Mouse (Mus musculus): ENCODE data around the gene Igsf9b. TPM values are rescaled to one million over a fixed set of nuclear protein-coding genes. Genes with fewer than 3 reads are reported as not detected.

Igsf9b gene
- polyA plus RNA-seq, 1 experiment from 2014 or later, result 26.8 TPM

GRCm38 (mm10) chr9:27396500-27396899 lies 97.5 kb downstream of the Igsf9b start, which contains the start of gene Spata19:
Spata19 (plus strand) TSS chr9:27396800.
- 82% methylated on average over 3 of the region's 3 CpGs for WGBS
- no peak for ATAC-seq
- Histone ChIP-seq H3K9me3 (ENCODE audit: control insufficient read depth, low read length) (no peaks in the 10 kb centered on the region), H3K9ac (ENCODE audit: low read depth, low read length) (no peak within 1 kb of the TSS), H3K36me3 (ENCODE audit: control insufficient read depth, insufficient read depth, low read length) (no peaks in the 10 kb centered on the region), H3K4me2 (ENCODE audit: low read length) (no peak within 1 kb of the TSS), H3K4me1 (ENCODE audit: control insufficient read depth, insufficient read depth, low read depth, low read length) (no peaks in the 10 kb centered on the region), H3K27me3 (replicated peaks; ENCODE audit: control insufficient read depth, insufficient read depth, low read length) (no peaks in the 10 kb centered on the region), H3K4me3 (ENCODE audit: low read length) (no peak within 1 kb of the TSS), H3K27ac (ENCODE audit: low read depth, low read length) (no peak within 1 kb of the TSS)

- WGBS, result 90% methylated on average over 4 of the region's 4 CpGs
- H3K4me2 ChIP-seq (ENCODE audit: low read length), result no peak overlapping the region
- no peaks in the 10 kb centered on the region for H3K27me3 ChIP-seq (replicated peaks; ENCODE audit: control insufficient read depth, insufficient read depth, low read length)
- H3K27ac ChIP-seq (ENCODE audit: low read depth, low read length), result no peak overlapping the region
- no peak overlapping the region for H3K4me3 ChIP-seq (ENCODE audit: low read length)
- ATAC-seq, result no peak
- no peaks in the 10 kb centered on the region for H3K9me3 ChIP-seq (ENCODE audit: control insufficient read depth, low read length)
- no peak overlapping the region for H3K9ac ChIP-seq (ENCODE audit: low read depth, low read length)
- no peaks in the 10 kb centered on the region for H3K4me1 ChIP-seq (ENCODE audit: control insufficient read depth, insufficient read depth, low read depth, low read length)
- H3K36me3 ChIP-seq (ENCODE audit: control insufficient read depth, insufficient read depth, low read length), result no peaks in the 10 kb centered on the region
These were observed 102.2 kb downstream of the Igsf9b start for GRCm38 (mm10) chr9:27401169-27401568.

Other genes with a start within 250 kb of the Igsf9b start
- 43.0 and 49.9 TPM in 2 replicates for gene Jam3, start 143.8 kb upstream of the Igsf9b start, polyA plus RNA-seq (2015; fragmentation: Nextera tagmentation; extraction: Ambion mirVana)
- gene Spata19, start 97.6 kb downstream of the Igsf9b start, polyA plus RNA-seq (2015; fragmentation: Nextera tagmentation; extraction: Ambion mirVana), result 0.30 TPM in 1 of 2 replicates, not detected in the other